Mouse (Mus musculus) forebrain, embryonic 11.5 days (tissue): ENCODE results near the gene Dcdc2a. TPM values are rescaled to one million over a fixed set of nuclear protein-coding genes. Genes with fewer than 3 reads are reported as not detected.

Experiments
- ATAC-seq: fragments of 200-750 bp; cut with Nextera tagmentation; replicated peaks from 2 replicates; pipeline ENCODE4 v1.8.0; 2017; ENCODE audit warnings: moderate TSS enrichment; ENCODE audit not compliant: low FRiP score
- DNase-seq: peaks from one replicate; pipeline ENCODE4 v3.0.0-alpha.2; 2017; ENCODE audit warnings: low spot score
- H3K27ac ChIP-seq: fragments of 300-500 bp; sonication (generic); 2 replicates; pipeline ENCODE4 v1.5.1; 2014; ENCODE audit warnings: low read depth, low read length
- H3K27me3 ChIP-seq: fragments of 300-500 bp; sonication (generic); 2 replicates; pipeline ENCODE4 v1.6.1; 2014; ENCODE audit warnings: mild to moderate bottlenecking, low read length, mixed read lengths; ENCODE audit not compliant: control insufficient read depth, insufficient read depth
- H3K36me3 ChIP-seq: fragments of 300-500 bp; sonication (generic); 2 replicates; pipeline ENCODE4 v1.6.1; 2014; ENCODE audit warnings: mild to moderate bottlenecking, low read length, moderate library complexity, mixed read lengths; ENCODE audit not compliant: control insufficient read depth, insufficient read depth
- H3K4me1 ChIP-seq: fragments of 300-500 bp; sonication (generic); replicated peaks from 2 replicates; pipeline ENCODE4 v1.6.1; 2014; ENCODE audit warnings: low read length, mixed read lengths; ENCODE audit not compliant: control insufficient read depth, insufficient read depth
- H3K4me2 ChIP-seq: fragments of 300-500 bp; sonication (generic); 2 replicates; pipeline ENCODE4 v1.6.1; 2014; ENCODE audit warnings: low read depth, mild to moderate bottlenecking, low read length, moderate library complexity, mixed read lengths; ENCODE audit not compliant: severe bottlenecking
- H3K4me3 ChIP-seq: fragments of 300-500 bp; sonication (generic); 2 replicates; pipeline ENCODE4 v1.5.1; 2014; ENCODE audit warnings: low read depth, low read length
- H3K9ac ChIP-seq: fragments of 300-500 bp; sonication (generic); 2 replicates; pipeline ENCODE4 v1.6.1; 2014; ENCODE audit warnings: low read length
- H3K9me3 ChIP-seq: fragments of 300-500 bp; sonication (generic); 2 replicates; pipeline ENCODE4 v1.6.1; 2016; ENCODE audit warnings: low read length, mixed read lengths; ENCODE audit not compliant: control insufficient read depth
- WGBS: fragments of 180-500 bp; shearing (Covaris S2); extraction: QIAGEN DNeasy Blood & Tissue Kit; methylation state at CpG from one replicate; pipeline ENCODE4 v1.1.7; 2014; 5-methylcytosine and 5-hydroxymethylcytosine counted together
- polyA plus RNA-seq: library from polyadenylated mRNA; unstranded; fragments of >200 nt; fragmentation: Nextera tagmentation; extraction: Ambion mirVana; gene quantifications from 2 replicates; pipeline ENCODE4 v1.2.1, GENCODE M21; 2014

The Dcdc2a gene
- polyA plus RNA-seq, 1 experiment from 2014 or later = 1.1 TPM

DNA sequence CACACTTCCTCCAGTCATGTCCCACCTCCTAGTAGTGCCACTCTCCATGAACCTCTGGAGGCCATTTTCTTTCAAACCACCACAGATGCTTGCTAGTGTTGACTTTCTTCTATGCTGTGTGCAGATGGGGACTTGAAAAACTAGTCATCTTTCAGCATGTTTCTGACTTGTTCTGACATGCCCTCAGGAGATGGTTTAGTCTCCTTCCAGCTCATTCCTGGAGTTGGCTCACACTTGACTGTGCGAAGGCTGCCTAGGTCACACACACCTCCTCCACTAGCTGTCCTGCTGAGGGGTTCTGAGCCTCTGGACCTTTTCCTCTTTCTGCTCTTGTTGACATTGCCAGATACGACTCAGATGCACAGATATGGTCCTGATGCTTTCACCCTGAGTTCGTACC, 106.8 kb downstream of the Dcdc2a start:
- no peak overlapping the region for H3K4me3 ChIP-seq
- ATAC-seq (no peak), DNase-seq (no peak)
- H3K27me3 ChIP-seq = no peaks in the 10 kb centered on the region
- 89% methylated on average over 3 of the region's 3 CpGs for WGBS
- no peak overlapping the region for H3K4me2 ChIP-seq
- H3K4me1 ChIP-seq = no peaks in the 10 kb centered on the region
- no peak overlapping the region for H3K9ac ChIP-seq
- no peaks in the 10 kb centered on the region for H3K36me3 ChIP-seq
- no peak overlapping the region for H3K27ac ChIP-seq
- H3K9me3 ChIP-seq = no peaks in the 10 kb centered on the region

- no peaks in the 10 kb centered on the region for H3K27me3 ChIP-seq
- no peak overlapping the region for H3K4me2 ChIP-seq
- H3K27ac ChIP-seq = no peak overlapping the region
- DNase-seq = no peak
- H3K4me3 ChIP-seq = no peak overlapping the region
- no peak overlapping the region for H3K9ac ChIP-seq
- ATAC-seq = no peak
- no peaks in the 10 kb centered on the region for H3K4me1 ChIP-seq
- WGBS = 92% methylated on average over 3 of the region's 3 CpGs
- H3K36me3 ChIP-seq = no peaks in the 10 kb centered on the region
- no peaks in the 10 kb centered on the region for H3K9me3 ChIP-seq
Observed at GRCm38 (mm10) chr13:25168891-25169290, 113.1 kb downstream of the Dcdc2a start.

DNA sequence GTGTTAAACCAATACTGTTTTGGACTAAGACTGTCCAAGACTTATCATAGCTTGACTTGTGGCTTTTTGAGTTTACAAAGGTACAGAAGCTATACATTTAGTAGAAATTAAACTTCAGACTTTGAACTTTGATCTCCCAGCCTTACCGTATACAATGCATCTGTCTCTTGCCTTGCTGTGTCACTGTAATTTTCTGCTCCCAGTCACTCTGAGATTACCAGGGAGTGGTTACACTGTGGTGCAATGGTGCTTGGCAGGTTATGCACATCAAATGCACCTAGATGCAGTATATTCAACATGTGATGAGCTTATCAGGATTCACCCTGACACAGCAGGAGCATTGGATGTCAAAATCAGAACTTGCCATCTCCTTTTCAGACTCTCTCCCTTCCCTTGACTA, 122.0 kb downstream of the Dcdc2a start:
- H3K9ac ChIP-seq = no peak overlapping the region

GRCm38 (mm10) chr13:25178236-25179001, 122.6 kb downstream of the Dcdc2a start:
- H3K4me2 ChIP-seq = no peak overlapping the region
- H3K4me3 ChIP-seq = no peak overlapping the region
- H3K9me3 ChIP-seq = no peaks in the 10 kb centered on the region
- no peak overlapping the region for H3K27ac ChIP-seq
- no peak for ATAC-seq
- no peaks in the 10 kb centered on the region for H3K27me3 ChIP-seq
- DNase-seq = no peak
- no peaks in the 10 kb centered on the region for H3K36me3 ChIP-seq
- no peaks in the 10 kb centered on the region for H3K4me1 ChIP-seq
- 69% methylated on average over 4 of the region's 4 CpGs for WGBS
- H3K9ac ChIP-seq = no peak overlapping the region

More for the DNA sequence above, 122.0 kb downstream of the Dcdc2a start:
- H3K36me3 ChIP-seq = no peaks in the 10 kb centered on the region
- no peaks in the 10 kb centered on the region for H3K9me3 ChIP-seq
- H3K4me3 ChIP-seq = no peak overlapping the region
- DNase-seq (no peak), ATAC-seq (no peak)
- no peaks in the 10 kb centered on the region for H3K27me3 ChIP-seq
- 94% methylated on average over 1 of the region's 1 CpGs for WGBS
- no peaks in the 10 kb centered on the region for H3K4me1 ChIP-seq
- H3K27ac ChIP-seq = no peak overlapping the region
- no peak overlapping the region for H3K4me2 ChIP-seq

DNA sequence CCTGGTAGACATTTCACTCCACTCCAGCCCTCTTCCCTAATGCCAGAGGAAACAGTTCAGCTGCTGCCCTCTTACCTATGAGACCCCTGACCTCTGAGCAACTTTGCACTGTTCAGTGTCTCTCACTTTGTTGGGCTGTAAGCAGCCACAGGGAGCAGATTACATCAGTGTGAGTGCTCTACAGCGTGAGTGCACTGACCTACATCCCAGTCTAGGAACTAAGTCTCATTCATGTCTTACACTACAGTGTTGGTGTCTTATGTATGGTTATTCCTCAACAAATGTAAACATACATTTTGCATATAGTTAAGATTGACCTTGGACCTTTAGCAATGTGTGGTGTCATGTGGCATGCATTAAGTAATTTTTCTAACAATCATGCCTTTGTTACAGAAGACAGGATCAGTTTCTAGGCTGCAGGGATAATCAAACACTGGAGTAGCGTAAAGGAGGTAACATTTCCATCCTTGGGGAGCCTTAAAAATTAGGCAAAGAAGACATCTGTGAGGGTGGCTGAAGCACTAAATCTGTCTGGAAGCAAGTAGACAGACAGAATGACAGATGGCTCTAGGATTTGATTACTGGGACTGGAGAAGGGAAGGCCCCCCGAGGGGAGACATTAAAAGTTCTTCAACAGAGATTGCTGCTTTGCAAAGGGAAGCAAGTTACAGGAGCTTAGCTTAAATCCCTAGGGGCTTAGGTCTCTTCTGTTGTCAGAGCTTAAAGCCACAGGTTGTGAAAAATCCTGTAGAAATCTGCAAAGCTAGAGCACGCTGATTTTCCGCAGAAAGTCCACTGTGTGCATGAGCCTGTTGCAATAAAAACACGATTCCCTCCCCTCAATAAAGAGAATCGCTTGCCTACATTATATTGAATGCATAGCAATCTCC, 130.9 kb downstream of the Dcdc2a start:
- 0 out of 2 replicates have a peak overlapping the region, but pooled peaks have one; percentile 21 for H3K4me2 ChIP-seq
- no peaks in the 10 kb centered on the region for H3K27me3 ChIP-seq
- H3K27ac ChIP-seq = no peak overlapping the region
- no peak overlapping the region for H3K4me3 ChIP-seq
- H3K36me3 ChIP-seq = no peaks in the 10 kb centered on the region
- DNase-seq (no peak), ATAC-seq (no peak; the same call in 1 of the 2 replicates)
- no peaks in the 10 kb centered on the region for H3K4me1 ChIP-seq
- WGBS = 10% methylated on average over 7 of the region's 7 CpGs
- no peaks in the 10 kb centered on the region for H3K9me3 ChIP-seq
- H3K9ac ChIP-seq = no peak overlapping the region

DNA sequence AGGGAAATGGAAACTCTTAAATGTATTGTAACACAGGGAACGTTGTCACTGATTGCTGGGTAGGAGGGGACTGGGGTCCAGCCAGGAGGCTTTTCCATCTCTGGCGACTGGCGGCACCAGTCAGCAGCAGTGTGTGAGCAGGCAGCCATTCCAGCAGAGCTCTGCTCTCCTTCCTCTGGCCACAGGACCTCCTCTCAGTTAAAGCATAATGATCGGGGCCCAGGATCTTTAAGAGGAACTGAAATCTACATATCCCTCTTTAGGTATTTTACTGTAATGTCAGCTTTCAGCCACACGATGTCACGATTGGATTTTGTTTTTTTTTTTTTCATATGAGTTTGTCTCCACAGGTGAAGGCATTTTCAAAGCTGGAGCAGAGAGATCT, 131.5 kb downstream of the Dcdc2a start:
- Histone ChIP-seq H3K27me3 (no peaks in the 10 kb centered on the region), H3K9ac (no peak overlapping the region), H3K27ac (no peak overlapping the region), H3K4me2 (0 out of 2 replicates have a peak overlapping the region, but pooled peaks have one; percentile 21), H3K9me3 (no peaks in the 10 kb centered on the region), H3K4me1 (no peaks in the 10 kb centered on the region), H3K4me3 (no peak overlapping the region), H3K36me3 (no peaks in the 10 kb centered on the region)
- peak; percentile 56; the same call in 1 of the 2 replicates for ATAC-seq
- 3% methylated on average over 6 of the region's 6 CpGs for WGBS
- peak; percentile 56 for DNase-seq

- no peak for ATAC-seq
Observed at GRCm38 (mm10) chr13:25189419-25190144, 133.8 kb downstream of the Dcdc2a start.

DNA sequence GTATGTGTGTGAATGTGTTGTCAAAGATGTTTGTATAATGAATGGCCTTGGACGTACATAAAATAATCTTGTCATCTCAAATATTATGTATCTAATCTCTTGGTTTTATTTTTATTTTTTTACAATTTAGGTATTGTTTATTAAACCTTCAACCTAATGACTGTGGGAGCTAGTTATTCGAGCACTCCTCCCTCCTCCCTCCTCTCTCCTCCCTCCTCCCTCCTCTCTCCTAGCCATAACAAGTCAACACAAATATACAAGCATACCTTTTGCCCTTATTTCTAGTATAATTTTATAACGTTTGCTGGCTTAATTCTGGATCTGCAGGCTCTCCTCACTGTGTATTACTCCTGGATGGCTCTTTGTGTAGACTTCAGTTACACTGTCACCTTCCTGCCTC, 134.4 kb downstream of the Dcdc2a start:
- no peak overlapping the region for H3K4me3 ChIP-seq
- no peaks in the 10 kb centered on the region for H3K27me3 ChIP-seq
- H3K9me3 ChIP-seq = no peaks in the 10 kb centered on the region
- 80% methylated on average over 3 of the region's 3 CpGs for WGBS
- no peak overlapping the region for H3K27ac ChIP-seq
- H3K9ac ChIP-seq = no peak overlapping the region
- no peaks in the 10 kb centered on the region for H3K36me3 ChIP-seq
- ATAC-seq (no peak), DNase-seq (no peak)
- no peak overlapping the region for H3K4me2 ChIP-seq
- H3K4me1 ChIP-seq = no peaks in the 10 kb centered on the region

More at GRCm38 (mm10) chr13:25189419-25190144, 133.8 kb downstream of the Dcdc2a start:
- Histone ChIP-seq H3K4me2 (no peak overlapping the region), H3K27me3 (no peaks in the 10 kb centered on the region), H3K9me3 (no peaks in the 10 kb centered on the region), H3K4me3 (no peak overlapping the region), H3K27ac (no peak overlapping the region), H3K36me3 (no peaks in the 10 kb centered on the region), H3K4me1 (no peaks in the 10 kb centered on the region), H3K9ac (no peak overlapping the region)
- WGBS = 91% methylated on average over 11 of the region's 11 CpGs
- no peak for DNase-seq
